Mouse (Mus musculus) kidney, adult 2 months (tissue): ENCODE data around the gene Cinp. TPM values are rescaled to one million over a fixed set of nuclear protein-coding genes. Genes with fewer than 3 reads are reported as not detected.

Source experiments
- DNase-seq: peaks from one replicate; pipeline ENCODE4 v3.0.0; 2021
- H3K27ac ChIP-seq: fragments of 200-500 bp; 2 replicates; pipeline ENCODE4 v1.5.1; 2012; ENCODE audit warnings: low read depth, low read length, control low read depth, inconsistent platforms; ENCODE audit not compliant: insufficient read depth
- H3K27me3 ChIP-seq: fragments of 200-500 bp; replicated peaks from 2 replicates; pipeline ENCODE4 v1.6.1; 2012; ENCODE audit warnings: mild to moderate bottlenecking, moderate library complexity, low read length, inconsistent platforms; ENCODE audit not compliant: control insufficient read depth, insufficient read depth
- H3K36me3 ChIP-seq: fragments of 200-500 bp; 2 replicates; pipeline ENCODE4 v1.6.1; 2012; ENCODE audit warnings: mild to moderate bottlenecking, moderate library complexity, low read length, inconsistent platforms; ENCODE audit not compliant: control insufficient read depth, insufficient read depth
- H3K4me1 ChIP-seq: fragments of 200-500 bp; 2 replicates; pipeline ENCODE4 v1.6.1; 2011; ENCODE audit warnings: low read length; ENCODE audit not compliant: control insufficient read depth, insufficient read depth
- H3K4me3 ChIP-seq: fragments of 200-500 bp; 2 replicates; pipeline ENCODE4 v1.5.1; 2011; ENCODE audit warnings: mild to moderate bottlenecking, low read depth, low read length, control low read depth; ENCODE audit not compliant: insufficient read depth
- CTCF ChIP-seq: fragments of 200-500 bp; conservative IDR thresholded peaks from 2 replicates; pipeline ENCODE4 v1.5.1; 2011; ENCODE audit warnings: low read depth, mild to moderate bottlenecking, control low read depth, low read length, moderate library complexity, mixed read lengths; ENCODE audit not compliant: insufficient read depth, insufficient read length
- POLR2A ChIP-seq: fragments of 200-500 bp; IDR thresholded peaks from one replicate; pipeline ENCODE4 v1.6.1; 2011; ENCODE audit warnings: low read depth, low read length, control low read depth
- WGBS: fragments of 180-500 bp; shearing (Covaris S2); methylation state at CpG from one replicate; pipeline ENCODE4 v1.1.7; 2018; 5-methylcytosine and 5-hydroxymethylcytosine counted together
- polyA plus RNA-seq: library from polyadenylated mRNA; depleted of rRNA; stranded (reverse); fragments of >200 nt; gene quantifications from 2 replicates; pipeline ENCODE4 v1.2.3, GENCODE M21; 2012

The Cinp gene
- polyA plus RNA-seq, 1 experiment, result 27.1 TPM

- peaks cover 3% of the 10 kb centered on the region; the same call in 1 of the 2 replicates for H3K4me1 ChIP-seq
- H3K27me3 ChIP-seq, result no peaks in the 10 kb centered on the region
- TF ChIP-seq CTCF, result no peak
- no peak for TF ChIP-seq POLR2A
- no peak for DNase-seq
- no peaks in the 10 kb centered on the region for H3K36me3 ChIP-seq
- H3K4me3 ChIP-seq, result no peak overlapping the region
- 75% methylated on average over 5 of the region's 5 CpGs for WGBS
- no peak overlapping the region for H3K27ac ChIP-seq
Measured at GRCm38 (mm10) chr12:110841731-110842493, 47.0 kb downstream of the Cinp start.

- peaks cover 5% of the 10 kb centered on the region; the same call in 1 of the 2 replicates for H3K4me1 ChIP-seq
- H3K27ac ChIP-seq, result peak within 1 kb of the TSS; percentile 1; the same call in 1 of the 2 replicates
- peak; percentile 96 for DNase-seq
- no peak for TF ChIP-seq CTCF
- TF ChIP-seq POLR2A, result no peak
- no peaks in the 10 kb centered on the region for H3K36me3 ChIP-seq
- peak within 1 kb of the TSS; percentile 78 for H3K4me3 ChIP-seq
- WGBS, result under 1% methylated on average over 71 of the region's 71 CpGs
- H3K27me3 ChIP-seq, result no peaks in the 10 kb centered on the region
Measured at GRCm38 (mm10) chr12:110840348-110841198, 48.4 kb downstream of the Cinp start, which contains the start of gene Mok. TSS of gene Mok (minus strand) at chr12:110840939.

GRCm38 (mm10) chr12:110837850-110838249 lies 51.1 kb downstream of the Cinp start:
- Histone ChIP-seq H3K27ac (peak overlapping the region; percentile 93), H3K36me3 (no peaks in the 10 kb centered on the region), H3K4me1 (peaks cover 5% of the 10 kb centered on the region; the same call in 1 of the 2 replicates), H3K4me3 (no peak overlapping the region), H3K27me3 (no peaks in the 10 kb centered on the region)
- WGBS, result 79% methylated on average over 8 of the region's 8 CpGs
- DNase-seq, result no peak
- no peak for TF ChIP-seq POLR2A
- no peak for TF ChIP-seq CTCF

GRCm38 (mm10) chr12:110837192-110837841 lies 51.6 kb downstream of the Cinp start:
- H3K4me3 ChIP-seq, result no peak overlapping the region
- no peaks in the 10 kb centered on the region for H3K36me3 ChIP-seq
- TF ChIP-seq POLR2A (no peak), CTCF (no peak)
- H3K4me1 ChIP-seq, result peaks cover 5% of the 10 kb centered on the region; the same call in 1 of the 2 replicates
- H3K27me3 ChIP-seq, result no peaks in the 10 kb centered on the region
- 28% methylated on average over 5 of the region's 5 CpGs for WGBS
- peak; percentile 72 for DNase-seq
- H3K27ac ChIP-seq, result peak overlapping the region; percentile 93

- no peak for DNase-seq
- Histone ChIP-seq H3K36me3 (no peaks in the 10 kb centered on the region), H3K4me3 (no peak overlapping the region), H3K27me3 (no peaks in the 10 kb centered on the region), H3K27ac (peak overlapping the region; percentile 90), H3K4me1 (peaks cover 5% of the 10 kb centered on the region; the same call in 1 of the 2 replicates)
- 30% methylated on average over 6 of the region's 6 CpGs for WGBS
- TF ChIP-seq POLR2A, result no peak
Measured at GRCm38 (mm10) chr12:110836729-110837128, 52.2 kb downstream of the Cinp start.

GRCm38 (mm10) chr12:110835182-110835581 lies 53.8 kb downstream of the Cinp start:
- Histone ChIP-seq H3K27me3 (no peaks in the 10 kb centered on the region), H3K4me3 (no peak overlapping the region), H3K27ac (no peak overlapping the region), H3K36me3 (no peaks in the 10 kb centered on the region), H3K4me1 (peaks cover 5% of the 10 kb centered on the region; the same call in 1 of the 2 replicates)
- no peak for TF ChIP-seq POLR2A
- no peak for TF ChIP-seq CTCF
- DNase-seq, result no peak
- 96% methylated on average over 3 of the region's 3 CpGs for WGBS
